Mouse (Mus musculus): Measurements from ENCODE around the gene Mterf1b. TPM values are rescaled to one million over a fixed set of nuclear protein-coding genes. Genes with fewer than 3 reads are reported as not detected.

Mterf1b gene
- total RNA-seq, 2 experiments from 2014 or later = 6.5 to 8.1 TPM

DNA sequence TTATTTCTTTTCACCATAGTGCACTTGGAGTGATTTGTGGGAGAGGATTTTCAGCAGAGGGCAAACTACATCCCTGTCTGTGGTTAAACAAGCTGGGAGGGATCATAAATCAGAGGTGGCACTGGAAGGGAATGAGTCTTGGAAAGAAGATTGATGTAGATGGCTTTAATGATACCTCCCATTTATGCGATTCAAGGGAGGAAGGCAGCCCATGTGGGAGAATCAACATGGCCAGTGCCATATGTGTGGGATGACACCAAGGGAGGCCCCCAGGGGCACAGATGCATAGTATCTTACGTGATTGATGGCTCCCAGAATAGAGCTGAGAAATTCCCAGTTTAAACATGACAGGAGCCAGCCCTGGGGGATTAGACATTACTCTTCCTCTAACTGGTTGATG, 48.0 kb downstream of the Mterf1b start:
- DNase-seq (ENCODE audit: low spot score in 2 of 2) = no peak

DNA sequence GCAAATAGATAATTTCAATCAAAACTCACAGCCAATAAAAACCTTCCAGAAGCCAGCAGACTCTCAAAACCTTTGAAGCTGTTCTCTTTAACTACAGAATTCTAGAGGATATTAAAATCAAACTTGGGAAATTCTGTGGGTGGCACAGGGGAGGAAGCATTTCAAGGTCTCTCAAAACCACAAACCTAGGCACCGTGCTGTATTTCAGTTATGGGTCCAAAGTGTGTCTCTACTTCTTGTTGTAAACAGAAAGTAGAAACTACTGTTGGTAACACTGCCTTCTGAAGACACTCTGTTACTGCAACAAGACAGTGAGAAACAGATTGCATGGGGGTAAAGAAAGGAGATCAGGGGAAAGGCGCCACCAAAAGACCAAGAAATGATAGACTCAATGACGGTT, 52.8 kb downstream of the Mterf1b start:
- no peak for DNase-seq (ENCODE audit: low spot score in 2 of 2)

DNA sequence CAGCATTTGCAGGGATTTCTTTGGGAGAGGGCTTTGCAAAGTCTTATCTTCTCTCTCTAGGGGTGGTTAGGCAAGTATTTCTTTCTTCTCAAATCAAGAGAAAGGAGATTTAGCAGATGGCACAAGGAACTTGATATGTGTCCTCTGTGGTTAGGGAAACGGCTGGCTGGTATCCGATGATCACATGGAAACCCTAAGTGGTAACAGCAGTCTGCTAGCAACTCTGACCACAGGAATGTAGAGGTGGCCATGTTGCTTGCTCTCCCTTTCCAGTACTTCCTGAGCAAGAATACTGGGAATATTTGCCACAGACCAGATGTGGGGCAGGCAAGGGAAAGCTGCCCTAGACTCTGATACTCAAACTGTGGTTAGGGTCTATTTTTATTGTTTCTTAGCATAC, 53.9 kb downstream of the Mterf1b start:
- no peak for DNase-seq (ENCODE audit: low spot score in 2 of 2)

Other genes with a start within 250 kb of the Mterf1b start
- 10 to 100 TPM; 25.0 to 26.4 TPM for gene Cyp51, start 87.6 kb upstream of the Mterf1b start, total RNA-seq (2021)

All from adrenal gland, postnatal 4 days (tissue).